Mouse (Mus musculus): ENCODE data around the gene Rdh13. TPM values are rescaled to one million over a fixed set of nuclear protein-coding genes. Genes with fewer than 3 reads are reported as not detected.

Rdh13 gene
- polyA plus RNA-seq, 1 experiment = 0.54 TPM

GRCm38 (mm10) chr7:4471179-4471555 lies 25.7 kb upstream of the Rdh13 start:
- no peaks in the 10 kb centered on the region for H3K36me3 ChIP-seq (replicated peaks; ENCODE audit: low read length)
- TF ChIP-seq FLI1 (IDR thresholded peaks at IDR 0.05; ENCODE audit: low read length) (no peak), GATA1 (IDR thresholded peaks at IDR 0.05; ENCODE audit: borderline replicate concordance, low read length) (no peak)
- H3K27me3 ChIP-seq (replicated peaks) = peaks cover 82% of the 10 kb centered on the region
- peaks cover 10% of the 10 kb centered on the region for H3K9me3 ChIP-seq
- peak overlapping the region; percentile 91 for H3K4me3 ChIP-seq (replicated peaks)
- H3K4me1 ChIP-seq = peaks cover 58% of the 10 kb centered on the region

- TF ChIP-seq GATA1 (IDR thresholded peaks at IDR 0.05; ENCODE audit: borderline replicate concordance, low read length) (no peak), FLI1 (IDR thresholded peaks at IDR 0.05; ENCODE audit: low read length) (no peak)
- H3K36me3 ChIP-seq (replicated peaks; ENCODE audit: low read length) = no peaks in the 10 kb centered on the region
- H3K27me3 ChIP-seq (replicated peaks) = peaks cover 82% of the 10 kb centered on the region
- peaks cover 9% of the 10 kb centered on the region for H3K9me3 ChIP-seq
- H3K4me1 ChIP-seq = peaks cover 60% of the 10 kb centered on the region
- peak overlapping the region; percentile 91 for H3K4me3 ChIP-seq (replicated peaks)
Measured at GRCm38 (mm10) chr7:4470275-4471178, 25.1 kb upstream of the Rdh13 start.

GRCm38 (mm10) chr7:4467801-4468200 lies 22.4 kb upstream of the Rdh13 start:
- Histone ChIP-seq H3K4me1 (peaks cover 53% of the 10 kb centered on the region), H3K9me3 (no peaks in the 10 kb centered on the region), H3K4me3 (replicated peaks) (no peak overlapping the region), H3K36me3 (replicated peaks; ENCODE audit: low read length) (no peaks in the 10 kb centered on the region), H3K27me3 (replicated peaks) (peaks cover 76% of the 10 kb centered on the region)
- TF ChIP-seq FLI1 (IDR thresholded peaks at IDR 0.05; ENCODE audit: low read length) (no peak), GATA1 (IDR thresholded peaks at IDR 0.05; ENCODE audit: borderline replicate concordance, low read length) (no peak)

GRCm38 (mm10) chr7:4464194-4464824 lies 18.9 kb upstream of the Rdh13 start:
- Histone ChIP-seq H3K9me3 (no peaks in the 10 kb centered on the region), H3K36me3 (replicated peaks; ENCODE audit: low read length) (no peaks in the 10 kb centered on the region), H3K4me3 (replicated peaks) (no peak overlapping the region), H3K27me3 (replicated peaks) (peaks cover 58% of the 10 kb centered on the region), H3K4me1 (peaks cover 21% of the 10 kb centered on the region)
- no peak for TF ChIP-seq GATA1 (IDR thresholded peaks at IDR 0.05; ENCODE audit: borderline replicate concordance, low read length)
- no peak for TF ChIP-seq FLI1 (IDR thresholded peaks at IDR 0.05; ENCODE audit: low read length)

GRCm38 (mm10) chr7:4460576-4461434 lies 15.4 kb upstream of the Rdh13 start, which contains the start of gene Eps8l1:
Gene Eps8l1, plus strand, starts transcription at chr7:4460674.
- Histone ChIP-seq H3K27me3 (replicated peaks) (peaks cover 37% of the 10 kb centered on the region), H3K9me3 (no peaks in the 10 kb centered on the region), H3K4me1 (peaks cover 13% of the 10 kb centered on the region), H3K4me3 (replicated peaks) (no peak within 1 kb of the TSS), H3K36me3 (replicated peaks; ENCODE audit: low read length) (no peaks in the 10 kb centered on the region)
- no peak for TF ChIP-seq GATA1 (IDR thresholded peaks at IDR 0.05; ENCODE audit: borderline replicate concordance, low read length)
- TF ChIP-seq FLI1 (IDR thresholded peaks at IDR 0.05; ENCODE audit: low read length) = no peak

GRCm38 (mm10) chr7:4452644-4453043 lies 7.2 kb upstream of the Rdh13 start:
- Histone ChIP-seq H3K27me3 (replicated peaks) (peaks cover 12% of the 10 kb centered on the region), H3K4me1 (peaks cover 14% of the 10 kb centered on the region), H3K36me3 (replicated peaks; ENCODE audit: low read length) (no peaks in the 10 kb centered on the region), H3K9me3 (no peaks in the 10 kb centered on the region), H3K4me3 (replicated peaks) (no peak overlapping the region)
- TF ChIP-seq FLI1 (IDR thresholded peaks at IDR 0.05; ENCODE audit: low read length) (no peak), GATA1 (IDR thresholded peaks at IDR 0.05; ENCODE audit: borderline replicate concordance, low read length) (no peak)

- Histone ChIP-seq H3K4me3 (replicated peaks) (no peak overlapping the region), H3K4me1 (peaks cover 28% of the 10 kb centered on the region), H3K36me3 (replicated peaks; ENCODE audit: low read length) (peaks cover 4% of the 10 kb centered on the region), H3K27me3 (replicated peaks) (peaks cover 12% of the 10 kb centered on the region), H3K9me3 (peaks cover 3% of the 10 kb centered on the region; the same call in 1 of the 2 replicates)
- no peak for TF ChIP-seq GATA1 (IDR thresholded peaks at IDR 0.05; ENCODE audit: borderline replicate concordance, low read length)
- no peak for TF ChIP-seq FLI1 (IDR thresholded peaks at IDR 0.05; ENCODE audit: low read length)
Measured at GRCm38 (mm10) chr7:4449211-4449610, 3.8 kb upstream of the Rdh13 start.

- no peak for TF ChIP-seq GATA1 (IDR thresholded peaks at IDR 0.05; ENCODE audit: borderline replicate concordance, low read length)
- no peak for TF ChIP-seq FLI1 (IDR thresholded peaks at IDR 0.05; ENCODE audit: low read length)
- peaks cover 11% of the 10 kb centered on the region for H3K36me3 ChIP-seq (replicated peaks; ENCODE audit: low read length)
- peaks cover 3% of the 10 kb centered on the region; the same call in 1 of the 2 replicates for H3K9me3 ChIP-seq
- H3K27me3 ChIP-seq (replicated peaks) = peaks cover 8% of the 10 kb centered on the region
- H3K4me3 ChIP-seq (replicated peaks) = no peak overlapping the region
- peaks cover 30% of the 10 kb centered on the region for H3K4me1 ChIP-seq
Measured at GRCm38 (mm10) chr7:4448439-4448838, 3.0 kb upstream of the Rdh13 start.

GRCm38 (mm10) chr7:4447138-4447537 lies 1.7 kb upstream of the Rdh13 start:
- TF ChIP-seq FLI1 (IDR thresholded peaks at IDR 0.05; ENCODE audit: low read length) (no peak), GATA1 (IDR thresholded peaks at IDR 0.05; ENCODE audit: borderline replicate concordance, low read length) (no peak)
- Histone ChIP-seq H3K27me3 (replicated peaks) (peaks cover 6% of the 10 kb centered on the region), H3K4me3 (replicated peaks) (no peak overlapping the region), H3K4me1 (peaks cover 23% of the 10 kb centered on the region), H3K9me3 (peaks cover 3% of the 10 kb centered on the region; the same call in 1 of the 2 replicates), H3K36me3 (replicated peaks; ENCODE audit: low read length) (peaks cover 24% of the 10 kb centered on the region)

Measured in megakaryocyte, embryonic 14.5 days (primary cell).